Mouse (Mus musculus): ENCODE measurements around the gene N4bp2. TPM values are rescaled to one million over a fixed set of nuclear protein-coding genes. Genes with fewer than 3 reads are reported as not detected.

The N4bp2 gene
- polyA plus RNA-seq, 1 experiment = 11.2 TPM

DNA sequence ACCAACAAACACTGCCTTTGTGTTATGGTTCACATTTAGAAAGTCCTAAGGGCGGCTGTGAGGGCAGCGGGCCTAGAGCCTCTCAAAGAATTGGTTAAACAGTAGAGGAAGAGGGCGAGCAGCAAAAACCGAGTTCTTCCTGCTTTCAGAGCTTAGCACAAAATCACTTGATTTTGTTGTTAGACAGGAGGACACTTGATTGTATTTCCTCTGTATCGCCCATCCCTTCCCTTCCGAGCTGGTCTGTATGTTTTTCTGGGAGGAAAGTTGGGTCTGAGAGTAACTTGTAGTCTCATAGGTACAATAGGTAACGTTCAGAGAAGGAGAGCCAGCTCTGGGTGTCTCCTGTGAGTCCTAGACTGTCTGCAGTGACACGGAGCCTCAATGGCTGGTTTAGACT, 63.8 kb downstream of the N4bp2 start:
- no peak for TF ChIP-seq POLR2A (IDR thresholded peaks at IDR 0.05; ENCODE audit: borderline replicate concordance, control insufficient read depth, low read depth, low read length)
- TF ChIP-seq CTCF (IDR thresholded peaks at IDR 0.05; ENCODE audit: control insufficient read depth, insufficient read depth, low read length) = no peak
- no peak overlapping the region for H3K4me3 ChIP-seq (replicated peaks; ENCODE audit: control insufficient read depth, low read depth, low read length)
- 83% methylated on average over 8 of the region's 8 CpGs for WGBS
- H3K4me1 ChIP-seq (ENCODE audit: control insufficient read depth, insufficient read depth, low read length) = no peaks in the 10 kb centered on the region
- no peak overlapping the region for H3K27ac ChIP-seq (ENCODE audit: control insufficient read depth, insufficient read depth, low read depth, low read length, poor library complexity)

DNA sequence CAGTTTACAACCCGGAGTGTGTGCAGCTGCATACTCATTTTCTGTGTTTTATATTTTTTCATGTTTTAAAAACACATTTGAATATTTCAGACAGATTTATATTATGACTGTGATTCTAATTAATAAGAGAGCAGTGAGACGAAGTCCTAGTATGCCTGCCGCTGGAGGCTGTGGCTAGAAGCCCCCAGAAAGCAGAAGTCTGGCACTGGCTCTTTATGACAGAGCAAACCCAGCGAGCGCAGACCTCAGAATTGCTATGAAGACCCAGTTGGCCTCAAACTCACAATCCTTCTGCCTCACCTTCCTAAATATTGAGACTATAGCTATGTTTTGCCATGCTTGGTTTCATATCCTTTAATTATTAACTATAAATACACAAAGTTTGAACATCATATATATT, 64.9 kb downstream of the N4bp2 start:
- H3K4me3 ChIP-seq (replicated peaks; ENCODE audit: control insufficient read depth, low read depth, low read length) = no peak overlapping the region
- H3K27ac ChIP-seq (ENCODE audit: control insufficient read depth, insufficient read depth, low read depth, low read length, poor library complexity) = no peak overlapping the region
- TF ChIP-seq POLR2A (IDR thresholded peaks at IDR 0.05; ENCODE audit: borderline replicate concordance, control insufficient read depth, low read depth, low read length) (no peak), CTCF (IDR thresholded peaks at IDR 0.05; ENCODE audit: control insufficient read depth, insufficient read depth, low read length) (no peak)
- no peaks in the 10 kb centered on the region; the same call in 1 of the 2 replicates for H3K4me1 ChIP-seq (ENCODE audit: control insufficient read depth, insufficient read depth, low read length)
- 50% methylated on average over 5 of the region's 5 CpGs for WGBS

GRCm38 (mm10) chr5:65829059-65829458, 65.7 kb downstream of the N4bp2 start:
- H3K4me1 ChIP-seq (ENCODE audit: control insufficient read depth, insufficient read depth, low read length) = no peaks in the 10 kb centered on the region; the same call in 1 of the 2 replicates
- no peak overlapping the region for H3K4me3 ChIP-seq (replicated peaks; ENCODE audit: control insufficient read depth, low read depth, low read length)
- TF ChIP-seq POLR2A (IDR thresholded peaks at IDR 0.05; ENCODE audit: borderline replicate concordance, control insufficient read depth, low read depth, low read length) (no peak), CTCF (IDR thresholded peaks at IDR 0.05; ENCODE audit: control insufficient read depth, insufficient read depth, low read length) (no peak)
- no peak overlapping the region for H3K27ac ChIP-seq (ENCODE audit: control insufficient read depth, insufficient read depth, low read depth, low read length, poor library complexity)
- 56% methylated on average over 2 of the region's 2 CpGs for WGBS

GRCm38 (mm10) chr5:65831917-65832618, 68.7 kb downstream of the N4bp2 start:
- 30% methylated on average over 11 of the region's 11 CpGs for WGBS
- H3K4me1 ChIP-seq (ENCODE audit: control insufficient read depth, insufficient read depth, low read length) = no peaks in the 10 kb centered on the region; the same call in 1 of the 2 replicates
- no peak overlapping the region for H3K4me3 ChIP-seq (replicated peaks; ENCODE audit: control insufficient read depth, low read depth, low read length)
- TF ChIP-seq POLR2A (IDR thresholded peaks at IDR 0.05; ENCODE audit: borderline replicate concordance, control insufficient read depth, low read depth, low read length) = no peak
- no peak for TF ChIP-seq CTCF (IDR thresholded peaks at IDR 0.05; ENCODE audit: control insufficient read depth, insufficient read depth, low read length)
- no peak overlapping the region for H3K27ac ChIP-seq (ENCODE audit: control insufficient read depth, insufficient read depth, low read depth, low read length, poor library complexity)

DNA sequence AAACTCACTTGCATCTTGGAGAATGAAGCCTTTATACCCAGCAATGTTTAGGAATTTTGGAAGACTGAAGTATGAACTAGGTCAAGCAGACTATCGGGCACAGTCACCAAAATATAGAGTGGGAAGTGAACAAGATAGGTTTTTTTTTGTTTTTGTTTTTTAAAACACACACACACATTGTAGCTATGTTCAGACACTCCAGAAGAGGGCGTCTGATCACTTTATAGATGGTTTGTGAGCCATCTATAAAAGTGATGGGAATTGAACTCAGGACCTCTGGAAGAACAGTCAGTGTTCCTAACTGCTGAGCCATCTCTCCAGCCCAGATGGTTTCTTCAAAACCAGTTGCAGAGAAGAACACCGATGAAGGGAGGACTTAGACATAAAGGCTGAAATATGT, 69.8 kb downstream of the N4bp2 start:
- no peaks in the 10 kb centered on the region; the same call in 1 of the 2 replicates for H3K4me1 ChIP-seq (ENCODE audit: control insufficient read depth, insufficient read depth, low read length)
- no peak for TF ChIP-seq POLR2A (IDR thresholded peaks at IDR 0.05; ENCODE audit: borderline replicate concordance, control insufficient read depth, low read depth, low read length)
- no peak for TF ChIP-seq CTCF (IDR thresholded peaks at IDR 0.05; ENCODE audit: control insufficient read depth, insufficient read depth, low read length)
- no peak overlapping the region for H3K4me3 ChIP-seq (replicated peaks; ENCODE audit: control insufficient read depth, low read depth, low read length)
- no peak overlapping the region for H3K27ac ChIP-seq (ENCODE audit: control insufficient read depth, insufficient read depth, low read depth, low read length, poor library complexity)
- WGBS = 81% methylated on average over 3 of the region's 3 CpGs

DNA sequence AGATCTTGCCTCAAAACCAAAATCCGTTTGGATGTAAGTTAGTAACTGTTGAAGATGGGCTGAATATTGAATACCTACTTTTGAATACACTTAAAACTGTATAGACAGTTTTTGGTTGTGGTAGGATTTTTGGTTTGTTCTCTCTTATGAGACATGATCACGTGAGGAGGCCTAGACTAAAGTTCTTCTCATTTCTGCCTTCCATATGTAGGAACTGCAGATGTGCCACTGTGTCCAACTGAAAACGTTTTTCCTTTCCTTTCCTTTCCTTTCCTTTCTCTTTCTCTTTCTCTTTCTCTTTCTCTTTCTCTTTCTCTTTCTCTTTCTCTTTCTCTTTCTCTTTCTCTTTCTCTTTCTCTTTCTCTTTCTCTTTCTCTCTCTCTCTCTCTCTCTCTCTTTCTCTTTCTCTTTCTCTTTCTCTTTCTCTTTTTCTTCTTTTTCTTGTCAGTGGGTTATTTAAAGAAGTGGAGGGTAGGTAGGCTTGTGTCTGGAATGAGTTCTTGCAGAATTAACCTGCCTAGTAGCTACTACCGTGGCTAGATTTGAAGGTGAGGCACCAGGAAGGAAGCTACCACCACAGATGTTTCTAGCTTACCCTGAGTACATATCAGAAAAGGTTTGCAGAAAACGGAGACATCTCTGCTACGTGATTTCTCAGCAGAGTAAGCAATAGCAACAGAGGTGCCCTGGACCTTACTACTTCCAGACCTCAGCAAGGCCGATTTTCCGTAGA, 70.6 kb downstream of the N4bp2 start:
- Histone ChIP-seq H3K4me3 (replicated peaks; ENCODE audit: control insufficient read depth, low read depth, low read length) (no peak overlapping the region), H3K4me1 (ENCODE audit: control insufficient read depth, insufficient read depth, low read length) (no peaks in the 10 kb centered on the region; the same call in 1 of the 2 replicates), H3K27ac (ENCODE audit: control insufficient read depth, insufficient read depth, low read depth, low read length, poor library complexity) (no peak overlapping the region)
- TF ChIP-seq POLR2A (IDR thresholded peaks at IDR 0.05; ENCODE audit: borderline replicate concordance, control insufficient read depth, low read depth, low read length) = no peak
- TF ChIP-seq CTCF (IDR thresholded peaks at IDR 0.05; ENCODE audit: control insufficient read depth, insufficient read depth, low read length) = no peak
- WGBS = 82% methylated on average over 8 of the region's 8 CpGs

DNA sequence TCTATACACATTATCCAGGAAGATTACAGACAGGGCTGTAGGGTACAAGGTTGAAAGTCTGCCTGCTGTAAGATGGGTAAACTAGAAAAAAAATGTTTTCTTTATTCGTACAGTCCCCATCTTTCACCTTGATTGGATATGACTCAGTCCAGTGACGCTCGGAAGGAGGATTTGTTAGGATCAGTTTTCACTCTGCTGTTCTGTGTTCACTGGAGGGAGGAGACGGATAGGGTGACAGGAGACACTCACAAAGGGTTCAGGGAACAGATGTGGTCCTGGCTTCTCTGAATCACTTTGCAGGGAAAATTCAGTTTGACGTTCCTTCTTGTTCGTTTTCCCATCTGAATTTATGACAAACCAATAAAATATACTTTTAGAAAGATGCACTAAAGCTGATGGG, 74.7 kb downstream of the N4bp2 start:
- H3K27ac ChIP-seq (ENCODE audit: control insufficient read depth, insufficient read depth, low read depth, low read length, poor library complexity) = no peak overlapping the region
- no peak overlapping the region for H3K4me3 ChIP-seq (replicated peaks; ENCODE audit: control insufficient read depth, low read depth, low read length)
- no peaks in the 10 kb centered on the region; the same call in 1 of the 2 replicates for H3K4me1 ChIP-seq (ENCODE audit: control insufficient read depth, insufficient read depth, low read length)
- WGBS = 87% methylated on average over 6 of the region's 6 CpGs
- TF ChIP-seq CTCF (IDR thresholded peaks at IDR 0.05; ENCODE audit: control insufficient read depth, insufficient read depth, low read length) (no peak), POLR2A (IDR thresholded peaks at IDR 0.05; ENCODE audit: borderline replicate concordance, control insufficient read depth, low read depth, low read length) (no peak)

DNA sequence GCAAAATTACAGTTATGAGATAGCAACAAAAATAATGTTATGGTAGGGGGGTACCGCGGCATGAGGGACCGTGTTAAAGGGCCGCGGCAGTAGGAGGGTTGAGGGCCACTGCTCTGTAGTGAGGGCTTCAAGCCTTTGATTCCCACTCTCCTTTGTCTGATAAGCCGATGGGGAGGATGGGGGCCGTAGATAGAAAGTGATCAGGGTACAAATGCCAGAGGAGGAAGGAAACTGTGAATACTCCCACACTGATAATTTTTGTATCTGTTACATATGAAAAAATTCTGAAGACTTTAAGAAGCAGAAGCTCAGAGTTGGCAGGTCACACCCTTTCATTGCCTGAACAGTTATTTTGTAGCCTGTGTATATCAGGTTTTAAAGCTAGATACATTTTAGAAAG, 79.6 kb downstream of the N4bp2 start:
- Histone ChIP-seq H3K27ac (ENCODE audit: control insufficient read depth, insufficient read depth, low read depth, low read length, poor library complexity) (no peak overlapping the region), H3K4me1 (ENCODE audit: control insufficient read depth, insufficient read depth, low read length) (no peaks in the 10 kb centered on the region; the same call in none of the 2 replicates), H3K4me3 (replicated peaks; ENCODE audit: control insufficient read depth, low read depth, low read length) (no peak overlapping the region)
- 69% methylated on average over 7 of the region's 7 CpGs for WGBS
- TF ChIP-seq CTCF (IDR thresholded peaks at IDR 0.05; ENCODE audit: control insufficient read depth, insufficient read depth, low read length) (no peak), POLR2A (IDR thresholded peaks at IDR 0.05; ENCODE audit: borderline replicate concordance, control insufficient read depth, low read depth, low read length) (no peak)

Measured in bone marrow, adult 2 months (tissue).